Comparison of ENCODE assay signal across 13 mouse cellular contexts in the genomic region with DNA sequence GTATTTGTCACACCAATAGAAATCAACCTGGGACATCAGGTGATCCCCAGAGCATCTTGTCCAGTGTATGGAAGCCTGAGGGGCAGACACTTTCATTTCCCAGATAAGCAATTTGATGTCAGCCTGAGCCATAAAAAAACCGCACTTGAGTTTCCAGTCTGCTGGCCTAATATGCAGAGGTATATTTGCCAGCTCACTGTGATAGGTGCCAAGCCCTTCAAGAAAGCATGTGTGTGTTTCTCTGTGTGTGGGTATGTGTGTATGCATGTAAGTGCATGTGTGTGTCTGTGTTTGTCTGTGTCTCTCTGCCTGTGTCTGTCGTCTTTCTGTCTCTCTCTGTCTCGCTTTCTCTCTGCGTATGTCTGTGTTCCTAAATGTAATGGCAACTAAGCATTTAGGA. TPM values are rescaled to one million over a fixed set of nuclear protein-coding genes. Genes with fewer than 3 reads are reported as not detected.
"Had no signal": no experiment of that assay in that cellular context is flagged by ENCODE, and none has a peak within 500 bp of the region (broad histone marks: within the 10 kb centered on the region; RNA-seq: fewer than 3 reads in every experiment).

No protein-coding gene starts in this region.

- H3K4me2 ChIP-seq: limb, embryonic 13.5 days; midbrain, embryonic 13.5 days; neural tube, embryonic 15.5 days had no signal

- H3K4me3 ChIP-seq: limb, embryonic 13.5 days; midbrain, embryonic 13.5 days; myocyte; neural tube, embryonic 15.5 days had no signal

- DNase-seq: kidney, postnatal 14 days; left cerebral cortex, postnatal 4 days; lung, adult 18-20 months; right cerebral cortex, adult 18-20 months; right cerebral cortex, postnatal 25 days; thymus, adult 18-20 months; thymus, postnatal 14 days had no signal

- H3K27ac ChIP-seq: limb, embryonic 13.5 days; liver, embryonic 14.5 days; midbrain, embryonic 13.5 days; neural tube, embryonic 15.5 days had no signal

- H3K9me3 ChIP-seq: limb, embryonic 13.5 days; midbrain, embryonic 13.5 days; neural tube, embryonic 15.5 days had no signal

- H3K9ac ChIP-seq: limb, embryonic 13.5 days; liver, embryonic 14.5 days; midbrain, embryonic 13.5 days; neural tube, embryonic 15.5 days had no signal

- H3K4me1 ChIP-seq: limb, embryonic 13.5 days; midbrain, embryonic 13.5 days; neural tube, embryonic 15.5 days had no signal

- ATAC-seq: midbrain, embryonic 13.5 days had no signal

- H3K27me3 ChIP-seq: limb, embryonic 13.5 days; midbrain, embryonic 13.5 days; neural tube, embryonic 15.5 days had no signal

RNA-seq across cellular contexts. Expression of a gene that starts 58.1 kb away (rescaled TPM):
- polyA plus RNA-seq: liver, adult 2 months; myocyte had no signal
